Mouse (Mus musculus) adrenal gland, adult 8-10 months (tissue): Measurements from ENCODE around the gene Bex6. TPM values are rescaled to one million over a fixed set of nuclear protein-coding genes. Genes with fewer than 3 reads are reported as not detected.
A peak's percentile ranks its signal among the peaks of the same experiment; 100 is the strongest.

Experiments
- DNase-seq: peaks from one replicate; pipeline ENCODE4 v3.0.0; 2022
- total RNA-seq, 4 experiments: library from RNA; stranded (reverse); gene quantifications; 2 replicates each; pipeline ENCODE4 v1.2.4; 2022

Gene Bex6
- total RNA-seq, 4 experiments from 2014 or later: not detected

GRCm38 (mm10) chr16:32174340-32175005, 5.2 kb upstream of the Bex6 start:
- no peak for DNase-seq

- no peak for DNase-seq
Observed at GRCm38 (mm10) chr16:32175029-32175428, 4.6 kb upstream of the Bex6 start.

DNA sequence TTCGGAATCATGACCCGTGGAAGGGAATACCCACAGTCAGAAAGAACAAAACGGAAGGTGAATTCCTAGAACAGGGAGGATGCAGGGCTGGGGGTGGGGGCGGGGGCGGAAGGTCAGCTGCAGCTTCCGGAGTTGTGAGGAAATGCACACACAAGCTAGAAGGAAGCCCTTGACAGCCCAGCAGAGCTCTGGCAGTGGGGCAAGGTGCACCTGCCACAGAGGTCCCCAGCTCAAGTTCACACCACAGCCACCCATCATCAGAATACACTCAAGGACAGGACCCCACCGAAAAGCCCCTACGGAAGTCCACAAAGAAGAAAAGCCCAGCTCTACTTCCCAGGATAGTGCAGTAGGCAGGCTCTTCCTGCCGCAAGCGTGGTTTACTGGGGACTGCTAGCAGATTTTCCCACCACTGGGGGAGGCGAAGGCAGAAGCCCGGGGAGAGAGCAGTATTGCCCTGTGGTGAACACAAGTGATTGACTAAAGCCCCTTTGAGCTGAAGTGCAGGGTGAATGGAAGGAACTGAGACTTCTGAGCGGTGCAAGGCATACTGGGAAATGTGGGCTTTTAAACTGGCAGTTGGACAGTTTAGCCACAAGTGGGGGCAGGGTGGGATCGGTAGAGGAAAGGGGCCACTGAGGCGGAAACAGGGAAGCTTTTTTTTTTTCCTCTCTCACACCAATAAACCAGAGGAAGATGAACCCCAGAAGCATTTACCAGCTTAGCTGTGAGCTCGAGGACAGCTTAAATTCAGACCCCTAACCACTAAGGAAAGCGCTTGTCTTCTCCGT, 2.5 kb upstream of the Bex6 start:
- no peak for DNase-seq

GRCm38 (mm10) chr16:32186056-32186455, 6.4 kb downstream of the Bex6 start:
- DNase-seq: no peak

DNA sequence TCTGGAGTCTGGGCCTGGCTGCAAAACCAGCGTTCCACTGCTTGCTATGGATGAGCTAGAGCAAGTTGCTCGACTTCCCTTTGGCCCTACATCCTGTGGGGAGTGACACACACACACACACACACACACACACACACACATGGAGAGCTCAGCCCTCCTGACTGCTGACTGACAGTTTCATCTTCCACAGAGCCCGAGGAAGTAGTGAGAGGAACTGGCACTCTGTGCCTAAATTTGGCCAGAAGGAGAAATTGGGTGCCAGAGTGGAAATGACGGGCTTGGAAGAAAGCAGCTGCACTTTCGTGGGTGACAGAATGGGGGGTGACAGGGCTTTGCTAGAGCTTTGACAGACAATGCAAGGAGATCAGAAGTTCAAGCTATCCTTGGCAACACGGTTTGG, 9.5 kb downstream of the Bex6 start:
- DNase-seq: no peak

DNA sequence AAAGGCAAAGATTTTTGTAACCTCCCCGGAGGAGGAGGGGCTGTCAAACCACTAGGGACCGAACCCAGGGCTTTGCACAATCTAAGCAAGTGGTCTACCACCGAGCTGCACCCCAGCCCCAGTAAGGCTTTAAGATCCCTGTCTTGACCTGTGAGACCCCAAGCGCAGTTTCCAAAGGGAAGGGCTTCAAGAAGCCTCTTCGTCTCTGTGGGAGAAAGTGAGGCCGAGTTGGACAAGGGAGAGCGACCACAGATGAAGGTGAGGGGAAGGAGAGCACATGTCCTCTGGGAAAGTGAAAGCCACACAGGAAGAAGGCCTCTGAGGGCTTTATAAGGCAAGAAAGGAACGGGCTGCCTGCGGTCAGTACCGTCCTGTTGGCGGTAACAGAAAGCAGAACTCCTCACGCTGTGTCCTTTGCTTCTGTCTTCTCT, 10.4 kb downstream of the Bex6 start:
- peak; percentile 28 for DNase-seq

- no peak for DNase-seq
Observed at GRCm38 (mm10) chr16:32200256-32201003, 20.8 kb downstream of the Bex6 start.

- DNase-seq: no peak
Observed at GRCm38 (mm10) chr16:32201004-32201325, 21.3 kb downstream of the Bex6 start.

DNA sequence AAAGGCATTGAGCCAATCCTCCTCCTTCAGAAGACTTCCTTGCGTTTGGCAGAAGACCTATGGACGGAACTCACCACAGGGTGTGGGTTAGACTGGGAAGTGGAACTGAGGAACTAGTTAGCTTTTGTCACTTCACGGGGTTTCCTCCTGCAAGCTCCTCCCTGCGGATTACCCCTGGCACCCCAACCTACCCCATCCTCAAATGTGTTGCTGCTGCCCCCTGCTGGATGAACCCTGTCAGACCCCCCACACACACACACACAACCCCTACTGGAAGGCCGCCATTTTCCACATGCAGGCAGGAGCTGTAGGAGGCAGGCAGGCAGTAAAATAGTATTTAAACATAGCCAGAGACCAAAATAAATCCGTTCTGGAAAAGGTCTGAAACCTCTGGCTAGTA, 23.1 kb downstream of the Bex6 start:
- peak; percentile 53 for DNase-seq

DNA sequence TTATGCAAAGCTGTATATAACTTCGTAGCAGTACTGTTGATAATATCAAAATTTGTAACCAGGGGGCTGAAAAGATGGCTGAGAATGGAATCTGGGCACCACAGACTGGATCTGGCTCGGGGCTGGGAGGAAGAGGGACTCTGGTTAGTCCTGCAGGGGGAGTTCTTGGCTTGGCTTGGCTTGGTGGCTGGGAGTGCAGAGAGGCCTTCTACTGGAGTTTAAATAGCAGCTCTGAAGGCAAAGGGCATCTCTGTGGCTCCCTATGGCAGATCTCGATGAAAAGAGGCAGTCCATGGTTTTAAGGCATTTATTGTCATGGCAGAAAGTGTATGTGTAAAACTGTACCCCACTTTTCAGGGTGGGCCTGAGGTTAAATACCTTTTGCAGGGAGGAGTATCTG, 25.3 kb downstream of the Bex6 start:
- no peak for DNase-seq

DNA sequence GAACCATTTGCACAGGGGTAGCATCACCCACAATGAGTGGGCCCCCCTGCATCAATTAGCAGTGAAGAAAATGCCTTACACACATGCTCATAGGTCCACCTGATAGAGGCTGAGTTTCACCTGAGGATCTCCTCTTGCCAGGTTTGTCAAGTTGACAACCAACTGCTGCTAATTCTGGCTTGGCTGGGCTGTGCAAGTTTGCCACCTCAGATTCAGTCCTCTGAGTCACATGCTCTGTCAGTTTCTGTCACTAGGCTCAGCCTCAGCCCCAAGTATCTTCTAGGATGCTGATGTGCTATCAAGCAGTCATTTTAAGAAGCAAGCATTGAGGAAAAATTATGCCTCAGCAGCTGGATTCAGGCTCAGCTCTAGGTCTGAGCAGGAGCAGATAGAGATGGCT, 34.5 kb downstream of the Bex6 start:
- DNase-seq: no peak

GRCm38 (mm10) chr16:32214804-32215576, 35.4 kb downstream of the Bex6 start:
- DNase-seq: no peak

DNA sequence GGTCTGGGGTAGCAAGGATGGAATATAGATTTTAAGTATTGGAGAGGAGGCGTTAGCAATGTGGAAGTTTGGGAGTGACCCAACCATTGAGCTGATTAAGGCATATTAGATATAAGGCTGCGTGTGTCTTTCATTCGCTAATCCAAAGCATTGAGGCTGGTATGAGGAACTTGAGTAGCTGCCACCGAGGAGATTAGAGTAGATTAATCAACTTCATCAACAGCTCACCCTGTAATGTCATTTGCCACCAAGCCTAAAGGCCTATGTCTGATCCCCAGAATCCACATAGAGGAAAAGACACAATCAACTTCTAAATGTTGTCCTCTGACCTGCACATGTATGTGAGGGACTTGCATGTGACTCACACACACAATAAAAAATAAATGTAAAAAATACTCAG, 42.2 kb downstream of the Bex6 start:
- no peak for DNase-seq

- DNase-seq: no peak
Observed at GRCm38 (mm10) chr16:32222399-32222798, 42.8 kb downstream of the Bex6 start.

GRCm38 (mm10) chr16:32232050-32232449, 52.4 kb downstream of the Bex6 start:
- DNase-seq: peak; percentile 65

Other genes with a start within 250 kb of the Bex6 start
- gene Pigz, start 246.0 kb upstream of the Bex6 start, total RNA-seq: 1 to 10 TPM in 2 of 4 experiments, under 1 TPM in 2; 0.66 to 2.1 (median 1.2) TPM
- gene 0610012G03Rik, start 231.3 kb upstream of the Bex6 start, total RNA-seq: 10 to 100 TPM; 29.1 to 39.8 (median 35.2) TPM
- 10 to 100 TPM; 54.1 to 65.4 (median 62.4) TPM for gene Ncbp2, start 231.3 kb upstream of the Bex6 start, total RNA-seq
- 10 to 100 TPM; 23.8 to 28.2 (median 25.8) TPM for gene Senp5, start 176.5 kb upstream of the Bex6 start, total RNA-seq
- 10 to 100 TPM; 54.5 to 62.5 (median 60.6) TPM for gene Pak2, start 100.5 kb upstream of the Bex6 start, total RNA-seq
- gene Pigx, start 80.1 kb upstream of the Bex6 start, total RNA-seq: 10 to 100 TPM; 25.3 to 39.8 (median 33.4) TPM
- gene Cep19, start 80.0 kb upstream of the Bex6 start, total RNA-seq: 10 to 100 TPM; 10.3 to 19.0 (median 14.6) TPM
- 1 to 10 TPM; 5.5 to 9.9 (median 8.4) TPM for gene Nrros, start 14.2 kb upstream of the Bex6 start, total RNA-seq
- 10 to 100 TPM; 16.8 to 20.1 (median 19.2) TPM for gene Fbxo45, start 67.3 kb downstream of the Bex6 start, total RNA-seq
- gene Wdr53, start 67.4 kb downstream of the Bex6 start, total RNA-seq: 10 to 100 TPM; 13.0 to 17.8 (median 14.9) TPM
- gene Smco1, start 91.6 kb downstream of the Bex6 start, total RNA-seq: not detected
- gene Rnf168, start 97.6 kb downstream of the Bex6 start, total RNA-seq: 10 to 100 TPM; 24.5 to 30.2 (median 26.0) TPM
- 10 to 100 TPM; 58.8 to 79.6 (median 69.9) TPM for gene Ubxn7, start 152.4 kb downstream of the Bex6 start, total RNA-seq
- gene Tm4sf19, start 220.7 kb downstream of the Bex6 start, total RNA-seq: under 1 TPM; 0.37 to 0.91 (median 0.45) TPM
- gene Tctex1d2, start 239.9 kb downstream of the Bex6 start, total RNA-seq: 10 to 100 TPM in 2 of 4 experiments, 1 to 10 TPM in 2; 7.2 to 13.8 (median 9.2) TPM